Mouse (Mus musculus) lung, postnatal 14 days (tissue): Measurements from ENCODE around the gene Pld6.

Experiments used
- DNase-seq: peaks from one replicate; pipeline ENCODE4 v3.0.0; 2021

Gene Pld6

DNA sequence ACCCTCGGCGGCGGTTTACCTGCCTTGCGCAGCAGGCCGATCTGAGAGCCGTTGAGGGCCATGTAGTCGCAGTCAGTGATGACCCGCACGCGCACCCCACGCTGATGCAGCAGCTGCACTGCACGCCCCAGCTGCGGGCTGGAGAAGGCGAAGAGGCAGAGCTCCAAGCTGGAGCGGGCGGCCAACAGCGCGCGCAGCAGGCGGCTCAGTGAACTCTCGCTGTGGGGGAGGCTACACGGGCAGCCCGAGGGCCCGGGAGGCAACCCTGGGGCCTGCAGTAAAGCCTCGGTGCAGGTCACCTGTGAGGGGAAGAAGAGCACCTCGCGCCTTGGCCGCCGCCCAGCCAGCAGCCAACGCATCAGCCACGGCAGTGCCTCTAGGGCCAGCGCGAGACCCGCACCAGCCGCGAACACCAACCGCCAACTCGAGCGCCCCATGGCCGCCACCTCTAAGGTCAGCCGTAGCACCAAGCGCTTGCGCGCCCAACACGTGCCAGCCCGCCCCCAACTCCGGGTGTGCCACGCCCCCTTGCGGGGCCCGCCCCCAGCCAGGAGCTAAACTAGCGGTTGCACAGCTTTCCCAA lies at the start of gene Pld6:
Gene Pld6 (minus strand): TSS at position 447 of the 583 bp plus-strand sequence.
- DNase-seq, result peak; percentile 61

DNA sequence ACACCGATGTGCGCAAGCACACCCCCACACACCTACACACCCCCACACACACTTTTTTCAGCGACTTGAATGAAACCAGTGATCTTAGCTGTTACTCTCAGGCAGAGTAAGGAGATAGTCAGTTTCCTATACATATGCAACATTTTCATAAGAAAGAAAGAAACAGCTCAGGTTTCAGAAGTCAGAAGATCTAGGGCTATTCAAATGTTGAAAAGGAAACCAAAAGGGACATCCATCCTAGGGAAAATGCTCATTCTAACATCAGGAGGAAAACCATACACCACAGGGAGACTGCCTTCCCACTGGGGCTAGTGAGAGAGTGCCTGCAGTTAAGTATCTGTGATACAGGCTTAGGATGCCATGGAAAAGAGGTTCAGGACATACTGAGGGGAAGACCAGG lies 34.2 kb upstream of the Pld6 start:
- no peak for DNase-seq

DNA sequence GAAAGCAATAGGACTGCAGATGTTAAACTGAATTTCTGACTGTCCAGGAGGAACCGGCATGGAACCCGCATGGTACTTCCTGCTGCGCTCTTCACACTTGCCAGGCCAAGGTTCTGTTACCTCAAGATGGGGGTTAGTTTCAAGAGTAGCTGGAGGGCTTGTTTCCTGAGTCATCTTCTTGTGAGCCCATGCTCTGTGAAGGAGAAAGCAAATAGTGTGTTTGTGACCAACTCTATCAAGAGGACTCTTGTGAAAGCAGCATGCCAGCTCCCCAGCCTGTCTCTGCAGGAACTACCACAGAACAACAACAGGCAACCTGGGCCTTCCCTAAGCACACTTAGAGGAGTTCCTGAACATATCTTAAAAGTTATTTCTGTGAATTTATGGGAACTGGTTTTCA lies 30.5 kb upstream of the Pld6 start:
- no peak for DNase-seq

DNA sequence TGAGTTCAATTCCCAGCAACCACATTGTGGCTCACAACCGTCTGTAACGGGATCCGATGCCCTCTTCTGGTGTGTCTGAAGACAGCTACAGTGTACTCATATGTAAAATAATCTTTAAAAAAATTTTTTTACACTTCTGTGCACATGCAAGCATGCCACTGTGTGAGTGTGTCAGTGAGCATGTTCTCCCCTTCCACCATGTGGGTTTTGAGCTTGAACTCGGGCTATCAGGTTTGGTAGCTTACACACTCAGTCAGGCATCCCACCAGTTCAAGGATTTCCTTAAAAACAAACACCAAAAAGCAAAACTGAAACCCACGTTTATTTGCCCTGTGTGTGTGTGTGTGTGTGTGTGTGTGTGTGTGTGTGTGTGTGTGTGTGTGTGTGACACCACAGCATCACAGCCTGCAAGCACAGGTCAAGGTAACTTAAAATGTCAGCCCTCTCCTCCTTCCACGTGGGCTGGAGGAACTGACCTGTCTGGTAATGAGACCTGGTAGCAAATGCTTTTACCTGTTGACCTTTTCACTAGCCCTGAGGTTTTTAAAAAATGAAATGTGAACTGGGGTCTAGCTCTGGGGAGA lies 28.1 kb upstream of the Pld6 start:
- no peak for DNase-seq

DNA sequence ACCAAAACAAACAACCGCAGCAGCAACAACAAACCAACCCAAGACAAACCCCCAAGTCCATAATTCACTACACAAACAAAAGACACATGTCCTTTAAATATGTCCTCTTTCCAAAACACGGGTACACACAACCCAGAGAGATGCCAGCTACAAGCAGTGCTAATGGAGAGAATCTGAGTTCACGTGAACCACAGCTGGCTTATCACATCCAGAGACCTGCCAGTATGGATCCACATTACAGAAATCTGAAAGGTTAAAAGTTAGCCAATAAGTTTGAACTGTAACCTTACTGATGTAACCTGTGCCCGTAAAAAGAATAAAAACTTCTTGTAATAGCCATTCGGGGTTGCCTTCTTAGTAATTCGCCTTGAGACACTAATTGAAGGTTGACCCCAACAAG lies 27.5 kb upstream of the Pld6 start:
- no peak for DNase-seq

DNA sequence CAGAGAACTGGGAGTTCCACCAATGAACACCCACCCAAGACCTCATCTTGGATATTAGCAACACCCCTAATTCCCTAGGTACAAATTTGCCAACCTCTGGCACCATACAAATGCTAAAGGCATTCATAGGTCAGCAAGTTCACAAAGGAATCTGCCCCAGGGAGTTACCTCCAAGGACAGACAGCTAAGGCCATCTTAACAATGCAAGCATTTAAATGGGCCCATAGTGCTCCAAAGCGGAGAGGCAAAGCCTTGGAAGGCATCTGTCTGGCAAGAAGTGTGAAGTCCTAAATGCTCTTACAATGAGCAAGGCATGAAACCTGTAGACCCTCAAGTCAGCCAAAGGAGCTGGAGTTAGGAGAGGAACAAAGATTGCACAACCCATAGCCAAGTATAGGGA lies 26.9 kb upstream of the Pld6 start:
- DNase-seq, result no peak

DNA sequence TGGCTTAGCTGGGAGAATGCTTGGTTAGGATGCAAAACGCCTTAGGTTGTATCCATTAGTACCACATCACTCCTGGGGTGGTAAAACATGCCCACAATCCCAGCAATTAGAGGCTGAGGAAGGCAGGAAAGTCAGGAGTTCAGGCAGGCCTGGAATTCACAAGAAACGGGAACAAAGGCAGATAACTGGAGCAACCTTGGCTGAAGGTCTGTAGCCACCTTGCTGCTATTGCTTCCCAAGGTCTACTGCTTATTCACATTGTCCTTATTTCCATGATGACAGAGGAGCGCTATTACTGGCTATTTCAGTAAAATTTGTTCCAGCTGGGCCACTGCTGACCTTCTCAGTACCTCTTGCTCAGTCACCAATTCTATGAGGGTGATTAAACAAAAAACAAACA lies 25.8 kb upstream of the Pld6 start:
- DNase-seq, result no peak

DNA sequence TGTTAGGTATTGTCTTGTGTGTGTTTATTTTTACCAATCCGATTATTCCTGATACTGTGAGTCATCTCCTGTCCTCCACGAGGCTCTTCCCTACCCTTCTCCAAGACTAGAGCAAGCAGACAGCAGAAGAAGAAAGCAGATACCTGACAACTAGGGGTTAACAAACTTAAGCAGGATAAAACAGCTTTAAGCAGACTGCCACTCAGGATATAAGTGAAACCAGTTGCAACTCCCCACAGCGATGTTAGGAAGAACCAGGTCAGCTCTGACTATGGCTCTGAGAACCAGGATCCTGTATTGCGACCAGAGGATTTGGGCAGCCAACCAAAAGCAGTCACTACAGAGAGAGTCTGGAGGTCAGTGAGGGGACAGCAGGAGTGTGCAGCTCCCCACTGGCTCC lies 23.8 kb upstream of the Pld6 start:
- no peak for DNase-seq

DNA sequence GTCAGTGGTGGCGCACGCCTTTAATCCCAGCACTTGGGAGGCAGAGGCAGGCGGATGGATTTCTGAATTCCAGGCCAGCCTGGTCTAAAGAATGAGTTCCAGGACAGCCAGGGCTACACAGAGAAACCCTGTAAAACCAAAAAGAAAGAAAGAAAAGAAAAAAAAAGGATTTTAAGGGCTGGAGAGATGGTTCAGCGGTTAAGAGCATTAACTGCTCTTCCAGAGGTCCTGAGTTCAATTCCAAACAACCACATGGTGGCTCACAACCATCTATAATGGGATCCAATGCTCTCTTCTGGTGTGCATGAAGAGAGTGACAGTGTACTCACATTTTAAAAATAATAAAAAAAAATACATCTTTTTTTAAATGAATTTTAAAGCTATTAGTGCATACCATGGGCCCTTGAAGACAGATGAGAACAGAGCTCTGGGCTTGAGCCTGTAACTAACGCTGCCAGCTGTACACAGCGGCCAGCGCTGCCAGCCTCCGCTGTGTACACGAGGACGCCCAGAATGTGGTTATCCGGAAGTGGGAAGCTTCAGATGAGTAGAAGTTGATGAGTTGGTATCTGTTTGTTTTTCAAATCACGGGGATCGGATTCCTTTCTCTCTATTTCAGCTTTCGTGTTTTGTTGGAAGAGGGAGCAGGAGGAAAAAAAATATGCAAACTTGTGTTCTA lies 23.2 kb upstream of the Pld6 start:
- no peak for DNase-seq

DNA sequence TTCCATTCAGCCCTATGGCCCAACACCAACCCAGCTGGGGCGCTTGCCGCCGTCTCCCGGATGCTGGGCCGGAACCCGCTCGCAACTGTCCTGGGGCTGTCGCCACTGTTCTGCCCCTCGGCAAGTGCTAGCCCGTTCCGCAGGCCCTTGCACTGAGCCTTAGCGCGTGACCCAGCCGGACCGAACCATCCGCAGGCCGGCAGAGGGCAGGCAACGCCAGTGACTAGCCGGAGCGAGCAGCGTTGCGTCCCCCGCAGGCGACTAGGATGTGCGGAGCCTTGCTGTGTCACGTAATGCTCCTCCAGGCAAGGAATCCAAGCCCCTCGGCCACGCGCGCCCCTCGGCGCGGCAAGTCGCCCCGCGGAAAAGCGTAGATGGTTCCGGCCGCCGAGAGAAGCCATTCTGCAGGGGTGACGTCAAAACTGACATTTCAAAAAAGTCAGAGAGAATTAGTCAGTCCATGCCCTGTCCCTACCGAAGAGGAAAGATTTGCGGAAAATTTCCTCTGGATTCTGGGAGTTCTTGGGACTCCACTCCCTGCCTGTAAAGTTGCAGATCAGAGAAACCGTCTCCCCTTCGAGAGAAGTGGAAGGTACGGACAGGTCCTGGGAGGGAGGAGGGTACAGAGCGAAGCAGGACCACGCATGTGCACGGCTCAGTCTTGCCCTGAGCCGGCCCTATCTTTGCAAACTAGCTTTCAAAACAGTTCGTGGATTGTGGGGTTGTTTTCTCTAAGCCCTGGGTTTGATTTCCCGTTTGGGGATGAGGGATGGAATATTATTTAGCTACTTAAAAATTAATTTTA lies 22.4 kb upstream of the Pld6 start, which contains the start of gene Flcn:
Gene Flcn (minus strand): TSS at position 347 of the 805 bp plus-strand sequence.
- DNase-seq, result peak; percentile 86

DNA sequence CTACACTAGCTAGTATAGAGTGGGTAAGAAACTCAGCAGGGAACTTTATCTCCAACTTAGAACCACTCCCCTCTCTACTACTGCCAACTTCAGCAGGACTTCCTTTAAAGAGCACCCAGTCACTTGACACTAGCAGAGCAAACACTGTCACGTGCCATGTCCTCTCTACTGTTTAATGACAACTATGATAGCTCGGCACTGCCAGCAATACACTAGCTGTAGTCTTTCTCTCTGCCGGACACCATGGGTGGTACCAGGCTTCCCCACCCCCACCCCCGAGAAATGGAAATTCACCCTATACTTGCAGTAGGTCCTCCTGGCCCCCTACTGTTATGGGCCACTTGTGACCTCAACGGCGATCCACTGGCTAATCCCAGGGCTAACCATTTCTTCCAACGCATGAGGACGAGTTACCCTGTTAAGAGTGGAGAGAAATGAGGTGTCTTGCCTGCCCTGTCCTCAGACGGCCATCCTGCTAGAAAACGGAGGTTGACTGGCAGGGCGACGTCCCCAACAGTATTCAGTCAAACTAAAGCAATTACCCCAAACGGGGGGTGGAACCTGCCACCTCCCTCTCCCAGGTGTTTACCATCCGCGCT lies 21.7 kb upstream of the Pld6 start:
- DNase-seq, result peak; percentile 57

DNA sequence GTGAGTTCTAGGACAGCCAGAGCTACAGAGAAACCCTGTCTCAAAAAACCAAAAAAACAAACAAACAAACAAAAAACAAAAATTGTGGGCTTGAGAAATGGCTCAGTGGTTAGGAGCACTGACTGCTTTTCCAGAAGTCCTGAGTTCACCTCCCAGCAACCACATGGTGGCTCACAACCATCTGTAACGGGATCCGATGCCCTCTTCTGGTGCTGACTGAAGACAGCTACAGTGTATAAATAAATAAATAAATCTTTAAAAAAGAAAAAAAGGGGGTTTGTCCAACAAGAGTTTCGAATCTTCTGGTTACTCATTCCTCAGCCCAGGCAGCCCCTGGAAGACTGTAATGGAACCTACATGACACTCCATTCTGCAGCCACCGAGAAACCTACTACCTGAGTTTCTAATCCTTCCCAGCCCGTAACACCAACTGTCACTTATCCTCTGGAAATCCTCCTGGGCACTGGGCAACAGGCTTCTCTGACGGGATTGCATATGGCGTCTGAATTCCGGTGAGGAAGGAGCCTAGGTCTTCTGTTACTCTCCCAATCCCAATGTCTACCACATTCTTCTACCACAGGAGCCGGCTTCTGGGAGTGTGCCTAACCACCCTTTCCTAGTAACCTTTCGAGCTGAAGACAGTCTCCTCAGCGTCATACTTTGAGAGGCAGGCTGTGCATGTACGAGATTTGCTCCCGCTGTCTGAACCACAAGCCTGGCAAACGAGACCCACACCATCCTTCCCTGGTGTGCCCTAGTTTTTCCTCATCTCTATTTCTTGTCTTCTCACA lies 20.9 kb upstream of the Pld6 start:
- no peak for DNase-seq

DNA sequence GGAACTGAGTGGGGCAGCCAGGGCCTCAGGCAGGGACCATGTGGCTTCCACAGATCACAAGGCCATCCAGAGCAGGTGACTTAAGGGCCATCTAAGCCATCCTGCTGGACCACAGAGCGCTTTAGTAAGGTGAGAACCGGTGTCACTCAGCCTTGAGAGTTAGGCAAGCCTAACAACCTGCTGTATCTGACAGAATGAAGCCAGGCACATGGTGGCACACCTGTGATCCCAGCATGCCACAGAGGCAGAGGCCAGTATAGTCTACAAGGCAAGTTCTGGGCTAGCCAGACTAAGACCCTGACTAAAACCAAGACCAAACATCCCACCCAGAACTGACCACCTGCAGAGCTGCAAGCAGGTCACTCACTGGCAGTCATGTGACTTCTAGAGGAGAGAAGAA lies 18.2 kb upstream of the Pld6 start:
- no peak for DNase-seq

DNA sequence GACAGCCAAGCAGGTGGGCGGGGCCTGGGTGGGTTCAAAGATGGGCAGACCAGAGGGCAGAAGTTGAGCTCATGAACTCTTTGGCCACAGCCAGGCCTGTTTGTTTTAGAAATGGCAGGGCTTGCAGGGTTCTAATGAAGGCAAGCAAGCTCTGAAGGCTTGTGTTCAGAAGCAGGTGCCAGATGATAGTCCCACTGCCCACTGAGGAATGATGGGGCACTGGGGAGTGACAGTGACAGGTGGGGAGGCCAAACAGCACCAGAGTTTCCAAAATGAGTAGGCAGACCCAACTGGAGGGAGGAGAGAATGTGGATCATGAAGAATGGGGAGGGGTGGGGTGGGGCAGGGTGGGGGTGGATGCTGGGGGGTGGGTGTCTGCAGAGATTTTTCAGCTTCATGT lies 17.8 kb upstream of the Pld6 start:
- DNase-seq, result no peak

DNA sequence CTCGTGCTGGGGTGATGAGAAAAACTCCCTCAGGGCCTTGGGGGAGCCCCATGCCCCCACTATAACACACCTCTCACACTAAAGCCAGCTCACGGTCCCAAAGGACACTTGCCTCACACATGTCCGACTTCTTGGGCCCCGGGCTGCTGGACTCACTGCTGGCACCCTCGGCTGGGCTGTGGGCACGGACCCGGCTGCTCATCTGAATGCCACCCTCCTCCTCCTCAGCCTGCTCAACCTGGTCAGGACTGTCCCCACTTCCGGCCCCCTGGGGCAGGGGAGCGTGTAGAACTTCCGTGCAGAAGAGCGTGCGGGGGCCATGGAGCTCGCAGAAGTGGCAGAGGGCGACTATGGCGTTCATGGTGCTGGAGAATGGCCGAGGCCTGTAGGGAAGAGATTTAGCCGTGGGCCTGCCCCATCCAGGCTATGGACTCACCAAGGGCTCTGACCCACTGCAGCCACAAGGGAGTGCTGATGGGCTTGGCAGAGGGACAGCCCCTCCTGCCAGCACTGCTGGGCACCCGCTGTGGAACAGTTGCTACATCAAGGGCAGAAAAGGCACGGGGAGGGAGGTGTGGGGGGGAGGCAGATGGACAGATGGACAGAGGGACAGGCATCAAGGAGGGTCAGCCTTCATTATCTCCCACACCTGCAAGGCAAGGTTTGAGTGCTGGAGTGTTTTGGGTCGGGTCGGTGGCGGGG lies 17.1 kb upstream of the Pld6 start:
- no peak for DNase-seq

DNA sequence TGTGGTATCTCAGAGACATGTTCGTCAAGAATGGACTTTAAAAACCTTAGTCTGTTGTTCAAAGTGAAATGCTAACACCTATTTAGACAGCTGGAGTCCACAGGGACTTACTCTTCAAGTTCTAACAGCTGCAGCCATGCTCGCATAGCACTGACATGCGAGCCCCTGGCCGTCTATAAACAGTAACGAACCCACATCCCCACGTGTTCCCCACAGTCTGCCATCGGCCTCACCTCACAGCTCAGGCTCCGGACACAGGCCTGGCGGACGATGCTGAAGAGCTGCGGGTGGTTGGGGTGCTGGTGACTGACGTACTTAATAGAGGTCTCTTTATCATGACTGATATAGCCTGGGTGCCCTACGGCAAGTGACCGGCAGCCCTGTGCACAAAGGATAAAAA lies 16.1 kb upstream of the Pld6 start:
- no peak for DNase-seq

DNA sequence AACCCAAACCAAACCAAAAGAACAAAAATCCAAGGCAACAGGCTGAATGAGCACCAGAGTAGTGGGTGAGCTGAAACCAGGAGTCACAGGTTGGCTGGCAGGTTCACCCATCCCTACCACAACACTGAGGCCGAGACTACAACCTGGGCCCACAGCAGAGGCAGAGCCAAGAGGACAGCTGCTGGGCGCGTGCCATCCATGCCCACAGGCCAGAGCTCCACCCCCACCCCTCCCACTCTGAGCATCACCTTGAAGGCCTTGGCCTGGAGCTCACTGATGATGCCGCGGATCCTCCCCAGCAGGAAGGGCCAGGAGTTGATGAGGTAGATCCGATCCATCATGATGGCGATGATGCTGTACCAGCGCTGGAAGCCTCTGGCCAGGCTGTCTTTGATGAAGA lies 14.4 kb upstream of the Pld6 start:
- DNase-seq, result no peak

DNA sequence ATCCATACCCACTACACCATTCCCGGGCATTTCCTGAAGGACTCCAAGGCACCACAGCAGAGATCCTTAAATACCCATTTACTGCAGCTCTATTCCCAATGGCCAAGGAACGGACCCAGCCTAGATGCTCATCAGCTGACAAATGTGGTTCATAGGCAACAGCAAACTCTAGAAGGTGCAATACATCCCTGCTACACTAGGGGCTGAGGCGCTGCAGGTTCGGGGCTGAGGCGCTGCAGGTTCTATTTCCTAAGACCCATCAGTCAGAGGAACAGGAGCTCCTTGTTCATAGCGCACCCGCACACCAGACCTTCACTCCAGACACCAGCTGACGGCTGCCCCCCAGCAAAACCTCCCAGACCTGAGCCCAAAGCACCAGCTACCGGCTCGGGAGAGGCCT lies 13.0 kb upstream of the Pld6 start:
- DNase-seq, result no peak

DNA sequence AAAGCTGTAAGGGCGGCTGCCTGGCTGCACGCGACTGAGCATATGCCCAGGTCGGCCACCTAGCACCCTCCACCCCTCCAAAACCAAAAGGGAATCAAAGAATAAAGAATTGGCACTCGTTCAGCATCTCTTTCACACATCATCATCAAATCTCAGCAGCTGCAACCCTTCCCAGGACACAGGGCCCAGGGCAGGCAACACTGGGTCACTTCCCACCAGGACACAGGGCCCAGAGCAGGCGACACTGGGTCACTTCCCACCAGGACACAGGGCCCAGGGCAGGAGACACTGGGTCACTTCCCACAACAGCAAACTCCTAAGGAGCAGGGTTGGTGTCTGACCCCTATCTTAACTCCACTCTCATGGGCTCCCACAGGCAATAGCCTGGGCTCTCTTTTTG lies 5.9 kb upstream of the Pld6 start:
- DNase-seq, result no peak

DNA sequence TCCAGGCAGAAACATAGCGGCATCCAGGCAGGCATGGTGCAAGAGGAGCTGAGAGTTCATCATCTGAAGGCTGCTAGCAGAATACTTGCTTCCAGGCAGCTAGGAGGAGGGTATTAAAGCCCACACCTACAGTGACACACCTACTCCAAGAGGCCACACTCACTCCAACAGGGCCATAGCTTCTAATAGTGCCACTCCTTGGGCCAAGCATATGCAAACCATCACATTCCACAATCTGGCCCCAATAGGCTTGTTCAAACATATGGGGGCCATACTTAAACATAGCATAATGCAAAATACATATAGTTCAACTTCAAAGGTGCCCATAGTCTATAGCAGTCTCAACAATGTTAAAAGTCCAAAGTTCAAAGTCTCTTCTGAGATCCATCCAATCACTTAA lies 1.9 kb upstream of the Pld6 start:
- no peak for DNase-seq

DNA sequence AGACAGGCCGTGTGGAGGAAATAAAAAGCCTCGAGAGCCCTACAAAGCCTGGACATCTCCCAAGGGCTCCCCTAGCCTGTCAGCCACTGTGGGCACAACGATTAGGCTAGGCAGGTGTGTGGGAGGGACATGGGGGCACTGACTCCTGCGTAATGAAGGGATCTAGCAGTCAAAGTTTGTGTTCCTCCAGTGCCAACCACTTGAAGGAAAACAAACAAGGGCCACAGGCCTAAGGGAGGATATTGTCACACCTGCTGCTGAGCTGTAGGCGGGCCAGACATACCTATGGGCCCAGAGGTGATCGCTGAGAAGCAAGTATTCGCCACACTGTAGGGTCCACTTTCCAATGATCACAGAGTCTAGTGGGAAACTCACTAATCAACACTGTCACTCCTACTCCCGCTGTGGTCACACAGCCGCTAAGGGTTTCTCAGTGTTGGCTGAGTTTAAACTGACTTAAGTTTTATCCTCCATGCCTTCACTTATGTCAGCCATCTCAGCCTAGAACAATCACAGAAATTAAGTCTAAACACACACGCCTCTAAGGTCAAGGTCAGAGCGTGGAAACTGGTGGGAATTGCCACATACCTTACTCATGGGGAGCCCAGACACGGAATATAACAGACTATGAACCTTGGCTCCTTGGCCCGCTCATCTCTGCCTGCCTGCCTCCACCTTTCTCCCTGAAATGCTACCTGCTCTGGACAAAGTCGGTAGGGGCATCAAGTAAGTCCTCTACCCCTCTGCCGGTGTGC lies 824 bp downstream of the Pld6 start:
- DNase-seq, result no peak
